Mouse (Mus musculus): Measurements from ENCODE around the gene Tagln2.

DNA sequence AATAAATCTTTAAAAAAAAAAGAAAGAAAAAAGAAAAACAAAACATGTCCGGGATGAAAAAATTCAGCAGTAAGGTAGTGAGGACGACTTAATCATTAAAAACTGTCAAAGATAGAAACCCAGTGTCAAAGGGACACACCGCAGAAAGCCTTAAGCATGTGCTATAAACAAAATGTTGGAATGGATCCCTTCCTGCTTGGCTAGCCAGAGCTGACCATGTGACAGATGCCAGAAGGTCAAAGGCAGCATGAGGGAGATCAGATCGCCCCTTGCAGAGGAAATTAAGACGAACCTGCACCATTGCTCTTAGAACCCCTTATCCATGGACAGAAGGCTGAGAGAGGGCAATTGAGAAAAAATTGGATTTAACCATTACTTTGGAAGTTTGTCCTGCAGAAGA is 30.5 kb upstream of the Tagln2 start:
- TF ChIP-seq POLR2A (IDR thresholded peaks at IDR 0.05; ENCODE audit: borderline replicate concordance, control insufficient read depth, low read depth, low read length) (no peak), CTCF (IDR thresholded peaks at IDR 0.05; ENCODE audit: control insufficient read depth, insufficient read depth, low read length) (no peak)

Data from bone marrow, adult 2 months (tissue).